Mouse (Mus musculus): ENCODE data around the gene Lyl1. TPM values are rescaled to one million over a fixed set of nuclear protein-coding genes. Genes with fewer than 3 reads are reported as not detected.

Lyl1 gene
- 10.2 and 12.0 TPM in 2 replicates for polyA plus RNA-seq (2015; fragmentation: Nextera tagmentation; extraction: Ambion mirVana)

GRCm38 (mm10) chr8:84700941-84701911 lies at the start of gene Lyl1:
TSS of gene Lyl1 (plus strand) at chr8:84701457.
- peak within 1 kb of the TSS; percentile 70 for H3K9ac ChIP-seq (ENCODE audit: low read length)
- peak within 1 kb of the TSS; percentile 78 for H3K27ac ChIP-seq (ENCODE audit: low read length)
- H3K27me3 ChIP-seq (ENCODE audit: control insufficient read depth, insufficient read depth, low read length): peaks cover 24% of the 10 kb centered on the region
- H3K36me3 ChIP-seq (ENCODE audit: control insufficient read depth, insufficient read depth): peaks cover 20% of the 10 kb centered on the region
- H3K4me3 ChIP-seq (ENCODE audit: low read length): peak within 1 kb of the TSS; percentile 48
- peak; percentile 68 for ATAC-seq (replicated peaks; ENCODE audit: extremely low read depth, insufficient read depth, low FRiP score)
- peak within 1 kb of the TSS; percentile 58 for H3K4me2 ChIP-seq (ENCODE audit: low read depth, low read length)
- no peaks in the 10 kb centered on the region for H3K9me3 ChIP-seq (replicated peaks; ENCODE audit: control insufficient read depth, low read length)
- WGBS: 7% methylated on average over 34 of the region's 34 CpGs
- H3K4me1 ChIP-seq (ENCODE audit: control insufficient read depth, insufficient read depth, low read length): peaks cover 36% of the 10 kb centered on the region

- H3K27ac ChIP-seq (ENCODE audit: low read length): peak overlapping the region; percentile 51; the same call in 1 of the 2 replicates
- ATAC-seq (replicated peaks; ENCODE audit: extremely low read depth, insufficient read depth, low FRiP score): no peak
- H3K27me3 ChIP-seq (ENCODE audit: control insufficient read depth, insufficient read depth, low read length): no peaks in the 10 kb centered on the region
- no peaks in the 10 kb centered on the region for H3K9me3 ChIP-seq (replicated peaks; ENCODE audit: control insufficient read depth, low read length)
- no peak overlapping the region for H3K4me3 ChIP-seq (ENCODE audit: low read length)
- WGBS: 56% methylated on average over 9 of the region's 9 CpGs
- H3K36me3 ChIP-seq (ENCODE audit: control insufficient read depth, insufficient read depth): no peaks in the 10 kb centered on the region
- H3K4me1 ChIP-seq (ENCODE audit: control insufficient read depth, insufficient read depth, low read length): peaks cover 31% of the 10 kb centered on the region
- no peak overlapping the region for H3K4me2 ChIP-seq (ENCODE audit: low read depth, low read length)
- no peak overlapping the region for H3K9ac ChIP-seq (ENCODE audit: low read length)
These were observed 48.1 kb upstream of the Lyl1 start for GRCm38 (mm10) chr8:84653092-84653631.

GRCm38 (mm10) chr8:84654597-84654996 lies 46.7 kb upstream of the Lyl1 start:
- 40% methylated on average over 4 of the region's 4 CpGs for WGBS
- Histone ChIP-seq H3K36me3 (ENCODE audit: control insufficient read depth, insufficient read depth) (no peaks in the 10 kb centered on the region), H3K27me3 (ENCODE audit: control insufficient read depth, insufficient read depth, low read length) (no peaks in the 10 kb centered on the region), H3K4me1 (ENCODE audit: control insufficient read depth, insufficient read depth, low read length) (peaks cover 34% of the 10 kb centered on the region), H3K9ac (ENCODE audit: low read length) (no peak overlapping the region), H3K4me3 (ENCODE audit: low read length) (no peak overlapping the region), H3K9me3 (replicated peaks; ENCODE audit: control insufficient read depth, low read length) (no peaks in the 10 kb centered on the region), H3K4me2 (ENCODE audit: low read depth, low read length) (no peak overlapping the region), H3K27ac (ENCODE audit: low read length) (peak overlapping the region; percentile 92)
- no peak for ATAC-seq (replicated peaks; ENCODE audit: extremely low read depth, insufficient read depth, low FRiP score)

- peak; percentile 64 for ATAC-seq (replicated peaks; ENCODE audit: extremely low read depth, insufficient read depth, low FRiP score)
These were observed 45.7 kb upstream of the Lyl1 start for GRCm38 (mm10) chr8:84655336-84656190.

GRCm38 (mm10) chr8:84656191-84656525 lies 45.1 kb upstream of the Lyl1 start:
- no peak for ATAC-seq (replicated peaks; ENCODE audit: extremely low read depth, insufficient read depth, low FRiP score)
- Histone ChIP-seq H3K9me3 (replicated peaks; ENCODE audit: control insufficient read depth, low read length) (no peaks in the 10 kb centered on the region), H3K4me1 (ENCODE audit: control insufficient read depth, insufficient read depth, low read length) (peaks cover 45% of the 10 kb centered on the region), H3K9ac (ENCODE audit: low read length) (peak overlapping the region; percentile 74), H3K36me3 (ENCODE audit: control insufficient read depth, insufficient read depth) (no peaks in the 10 kb centered on the region), H3K4me3 (ENCODE audit: low read length) (peak overlapping the region; percentile 47), H3K4me2 (ENCODE audit: low read depth, low read length) (peak overlapping the region; percentile 75), H3K27ac (ENCODE audit: low read length) (peak overlapping the region; percentile 92), H3K27me3 (ENCODE audit: control insufficient read depth, insufficient read depth, low read length) (no peaks in the 10 kb centered on the region)
- WGBS: 8% methylated on average over 10 of the region's 10 CpGs

More at GRCm38 (mm10) chr8:84655336-84656190, 45.7 kb upstream of the Lyl1 start:
- Histone ChIP-seq H3K27ac (ENCODE audit: low read length) (peak overlapping the region; percentile 92), H3K4me2 (ENCODE audit: low read depth, low read length) (peak overlapping the region; percentile 75), H3K27me3 (ENCODE audit: control insufficient read depth, insufficient read depth, low read length) (no peaks in the 10 kb centered on the region), H3K9ac (ENCODE audit: low read length) (peak overlapping the region; percentile 74), H3K4me3 (ENCODE audit: low read length) (peak overlapping the region; percentile 47), H3K36me3 (ENCODE audit: control insufficient read depth, insufficient read depth) (no peaks in the 10 kb centered on the region), H3K9me3 (replicated peaks; ENCODE audit: control insufficient read depth, low read length) (no peaks in the 10 kb centered on the region), H3K4me1 (ENCODE audit: control insufficient read depth, insufficient read depth, low read length) (peaks cover 42% of the 10 kb centered on the region)
- 12% methylated on average over 15 of the region's 15 CpGs for WGBS

GRCm38 (mm10) chr8:84656641-84657126 lies 44.6 kb upstream of the Lyl1 start:
- Histone ChIP-seq H3K4me3 (ENCODE audit: low read length) (peak overlapping the region; percentile 47), H3K4me1 (ENCODE audit: control insufficient read depth, insufficient read depth, low read length) (peaks cover 45% of the 10 kb centered on the region)

GRCm38 (mm10) chr8:84657203-84657602 lies 44.1 kb upstream of the Lyl1 start:
- Histone ChIP-seq H3K4me2 (ENCODE audit: low read depth, low read length) (peak overlapping the region; percentile 75), H3K9ac (ENCODE audit: low read length) (no peak overlapping the region; the same call in 1 of the 2 replicates), H3K9me3 (replicated peaks; ENCODE audit: control insufficient read depth, low read length) (no peaks in the 10 kb centered on the region), H3K27me3 (ENCODE audit: control insufficient read depth, insufficient read depth, low read length) (no peaks in the 10 kb centered on the region), H3K27ac (ENCODE audit: low read length) (peak overlapping the region; percentile 92), H3K4me3 (ENCODE audit: low read length) (no peak overlapping the region), H3K36me3 (ENCODE audit: control insufficient read depth, insufficient read depth) (no peaks in the 10 kb centered on the region), H3K4me1 (ENCODE audit: control insufficient read depth, insufficient read depth, low read length) (peaks cover 45% of the 10 kb centered on the region)
- no peak for ATAC-seq (replicated peaks; ENCODE audit: extremely low read depth, insufficient read depth, low FRiP score)

More at GRCm38 (mm10) chr8:84656641-84657126, 44.6 kb upstream of the Lyl1 start:
- H3K27ac ChIP-seq (ENCODE audit: low read length): peak overlapping the region; percentile 92
- H3K36me3 ChIP-seq (ENCODE audit: control insufficient read depth, insufficient read depth): no peaks in the 10 kb centered on the region
- H3K9me3 ChIP-seq (replicated peaks; ENCODE audit: control insufficient read depth, low read length): no peaks in the 10 kb centered on the region
- peak; percentile 72 for ATAC-seq (replicated peaks; ENCODE audit: extremely low read depth, insufficient read depth, low FRiP score)
- no peaks in the 10 kb centered on the region for H3K27me3 ChIP-seq (ENCODE audit: control insufficient read depth, insufficient read depth, low read length)
- peak overlapping the region; percentile 75 for H3K4me2 ChIP-seq (ENCODE audit: low read depth, low read length)
- peak overlapping the region; percentile 74 for H3K9ac ChIP-seq (ENCODE audit: low read length)
- 2% methylated on average over 23 of the region's 23 CpGs for WGBS

GRCm38 (mm10) chr8:84657680-84658079 lies 43.6 kb upstream of the Lyl1 start:
- 62% methylated on average over 4 of the region's 4 CpGs for WGBS
- Histone ChIP-seq H3K36me3 (ENCODE audit: control insufficient read depth, insufficient read depth) (no peaks in the 10 kb centered on the region), H3K4me3 (ENCODE audit: low read length) (no peak overlapping the region), H3K9me3 (replicated peaks; ENCODE audit: control insufficient read depth, low read length) (no peaks in the 10 kb centered on the region), H3K27ac (ENCODE audit: low read length) (peak overlapping the region; percentile 92), H3K27me3 (ENCODE audit: control insufficient read depth, insufficient read depth, low read length) (no peaks in the 10 kb centered on the region), H3K4me2 (ENCODE audit: low read depth, low read length) (no peak overlapping the region), H3K4me1 (ENCODE audit: control insufficient read depth, insufficient read depth, low read length) (peaks cover 45% of the 10 kb centered on the region), H3K9ac (ENCODE audit: low read length) (no peak overlapping the region; the same call in 1 of the 2 replicates)
- no peak for ATAC-seq (replicated peaks; ENCODE audit: extremely low read depth, insufficient read depth, low FRiP score)
